11 mouse cellular contexts compared by ENCODE assay signal in genomic region chr9:67529600-67529999, GRCm38 (mm10). TPM values are rescaled to one million over a fixed set of nuclear protein-coding genes. Genes with fewer than 3 reads are reported as not detected.
DNase-seq lines count a peak whose midpoint lies in the region; ATAC-seq and TF ChIP-seq lines count a peak whose summit lies in the region.
"Had no signal": no experiment of that assay in that cellular context is flagged by ENCODE, and none has a peak within 500 bp of the region (broad histone marks: within the 10 kb centered on the region; RNA-seq: fewer than 3 reads in every experiment).

No protein-coding gene starts in this region.

- no peak for TF ChIP-seq POLR2A in thymus, adult 2 months (IDR thresholded peaks at IDR 0.05; ENCODE audit: control insufficient read depth, extremely low read depth, insufficient read depth, low read length, poor library complexity)

- H3K36me3 ChIP-seq in embryonic facial prominence, embryonic 12.5 days, result no peaks in the 10 kb centered on the region
- H3K36me3 ChIP-seq in embryonic facial prominence, embryonic 10.5 days (replicated peaks), result no peaks in the 10 kb centered on the region
- H3K36me3 ChIP-seq in lung, embryonic 14.5 days (ENCODE audit: insufficient read depth), result no peaks in the 10 kb centered on the region
- no peaks in the 10 kb centered on the region for H3K36me3 ChIP-seq in lung, postnatal 0 days (ENCODE audit: insufficient read depth, low read length)
- H3K36me3 ChIP-seq in heart, postnatal 0 days (replicated peaks; ENCODE audit: control insufficient read depth, insufficient read depth, low read length), result no peaks in the 10 kb centered on the region
- no peaks in the 10 kb centered on the region for H3K36me3 ChIP-seq in thymus, adult 2 months (ENCODE audit: control insufficient read depth, insufficient read depth, low read length)

- H3K9ac ChIP-seq in embryonic facial prominence, embryonic 12.5 days, result no peak overlapping the region
- H3K9ac ChIP-seq in lung, embryonic 14.5 days, result no peak overlapping the region
- no peak overlapping the region for H3K9ac ChIP-seq in lung, postnatal 0 days (replicated peaks; ENCODE audit: low read depth)
- H3K9ac ChIP-seq in heart, postnatal 0 days (replicated peaks; ENCODE audit: low read depth, low read length), result no peak overlapping the region; the same call in 1 of the 2 replicates

- H3K4me1 ChIP-seq in embryonic facial prominence, embryonic 12.5 days, result peaks cover 18% of the 10 kb centered on the region
- peaks cover 25% of the 10 kb centered on the region for H3K4me1 ChIP-seq in embryonic facial prominence, embryonic 10.5 days
- H3K4me1 ChIP-seq in lung, embryonic 14.5 days (ENCODE audit: insufficient read depth), result peaks cover 5% of the 10 kb centered on the region
- peaks cover 4% of the 10 kb centered on the region; the same call in 1 of the 2 replicates for H3K4me1 ChIP-seq in lung, postnatal 0 days (ENCODE audit: insufficient read depth, low read depth, low read length)
- H3K4me1 ChIP-seq in heart, postnatal 0 days (ENCODE audit: control insufficient read depth, insufficient read depth), result peaks cover 19% of the 10 kb centered on the region
- H3K4me1 ChIP-seq in thymus, adult 2 months (replicated peaks; ENCODE audit: control insufficient read depth, insufficient read depth, low read length), result no peaks in the 10 kb centered on the region

- H3K27me3 ChIP-seq in embryonic facial prominence, embryonic 12.5 days, result no peaks in the 10 kb centered on the region
- no peaks in the 10 kb centered on the region for H3K27me3 ChIP-seq in embryonic facial prominence, embryonic 10.5 days (replicated peaks; ENCODE audit: low read depth, poor library complexity, severe bottlenecking)
- H3K27me3 ChIP-seq in lung, embryonic 14.5 days (ENCODE audit: insufficient read depth, low read length), result no peaks in the 10 kb centered on the region
- H3K27me3 ChIP-seq in lung, postnatal 0 days (replicated peaks; ENCODE audit: insufficient read depth, low read length), result no peaks in the 10 kb centered on the region
- H3K27me3 ChIP-seq in heart, postnatal 0 days (ENCODE audit: control insufficient read depth, insufficient read depth, low read length), result no peaks in the 10 kb centered on the region
- no peaks in the 10 kb centered on the region for H3K27me3 ChIP-seq in thymus, adult 2 months (ENCODE audit: control insufficient read depth, insufficient read depth, low read length)

- DNase-seq in embryonic facial prominence, embryonic 10.5 days (ENCODE audit: low spot score), result no peak
- peak; percentile 15 for DNase-seq in lung, embryonic 14.5 days
- DNase-seq in lung, postnatal 0 days (ENCODE audit: low spot score), result no peak
- DNase-seq in heart, postnatal 0 days (ENCODE audit: low spot score), result peak; percentile 81
- DNase-seq in thymus, adult 2 months, result no peak
- DNase-seq in c-Kit-positive CD71-positive TER-119-positive erythroid progenitor cells, embryonic 14.5 days (ENCODE audit: low spot score), result no peak
- no peak for DNase-seq in layer of hippocampus, adult 9-10 months (ENCODE audit: low spot score)
- DNase-seq: cerebellum, adult 11-12 months; left cerebral cortex, postnatal 4 days had no signal

- H3K4me2 ChIP-seq in embryonic facial prominence, embryonic 12.5 days (replicated peaks), result no peak overlapping the region
- no peak overlapping the region for H3K4me2 ChIP-seq in lung, embryonic 14.5 days
- H3K4me2 ChIP-seq in lung, postnatal 0 days (replicated peaks; ENCODE audit: low read depth, low read length), result no peak overlapping the region
- H3K4me2 ChIP-seq in heart, postnatal 0 days (ENCODE audit: low read depth, low read length), result peak overlapping the region; percentile 28

- 0 out of 2 replicates have a peak overlapping the region, but pooled peaks have one; percentile 33 for H3K27ac ChIP-seq in embryonic facial prominence, embryonic 12.5 days
- H3K27ac ChIP-seq in embryonic facial prominence, embryonic 10.5 days (replicated peaks), result no peak overlapping the region
- H3K27ac ChIP-seq in lung, embryonic 14.5 days (ENCODE audit: low read depth), result no peak overlapping the region; the same call in 1 of the 2 replicates
- no peak overlapping the region for H3K27ac ChIP-seq in lung, postnatal 0 days (ENCODE audit: low read length)
- H3K27ac ChIP-seq in heart, postnatal 0 days (ENCODE audit: low read depth), result peak overlapping the region; percentile 90
- H3K27ac ChIP-seq in thymus, adult 2 months (ENCODE audit: control insufficient read depth, insufficient read depth, low read length), result no peak overlapping the region

- ATAC-seq in embryonic facial prominence, embryonic 12.5 days (ENCODE audit: insufficient number of reproducible peaks, insufficient read depth, low FRiP score, low TSS enrichment), result no peak
- ATAC-seq in lung, embryonic 14.5 days (ENCODE audit: insufficient read depth), result no peak
- no peak for ATAC-seq in lung, postnatal 0 days
- ATAC-seq in heart, postnatal 0 days (ENCODE audit: insufficient read depth, low read depth), result peak; percentile 76
- ATAC-seq: midbrain, embryonic 16.5 days had no signal

- no peak for TF ChIP-seq EP300 in lung, postnatal 0 days (IDR thresholded peaks at IDR 0.05)
- no peak for TF ChIP-seq EP300 in heart, postnatal 0 days (IDR thresholded peaks at IDR 0.05; ENCODE audit: low read depth)

- no peaks in the 10 kb centered on the region for H3K9me3 ChIP-seq in embryonic facial prominence, embryonic 12.5 days
- H3K9me3 ChIP-seq in embryonic facial prominence, embryonic 10.5 days, result no peaks in the 10 kb centered on the region
- H3K9me3 ChIP-seq in lung, embryonic 14.5 days (ENCODE audit: low read depth, low read length), result no peaks in the 10 kb centered on the region
- H3K9me3 ChIP-seq in lung, postnatal 0 days (ENCODE audit: low read length), result no peaks in the 10 kb centered on the region
- no peaks in the 10 kb centered on the region for H3K9me3 ChIP-seq in heart, postnatal 0 days (replicated peaks; ENCODE audit: control insufficient read depth, low read length)

- H3K4me3 ChIP-seq in embryonic facial prominence, embryonic 12.5 days, result no peak overlapping the region
- H3K4me3 ChIP-seq in embryonic facial prominence, embryonic 10.5 days, result no peak overlapping the region
- H3K4me3 ChIP-seq in lung, embryonic 14.5 days (ENCODE audit: low read depth, low read length), result no peak overlapping the region
- H3K4me3 ChIP-seq in lung, postnatal 0 days (ENCODE audit: low read depth, low read length), result no peak overlapping the region
- H3K4me3 ChIP-seq in heart, postnatal 0 days (ENCODE audit: low read depth, low read length), result no peak overlapping the region
- H3K4me3 ChIP-seq in thymus, adult 2 months (ENCODE audit: control insufficient read depth, insufficient read depth, low read length), result no peak overlapping the region

- TF ChIP-seq CTCF in lung, embryonic 14.5 days (IDR thresholded peaks at IDR 0.05; ENCODE audit: low read depth), result no peak
- no peak for TF ChIP-seq CTCF in lung, postnatal 0 days (IDR thresholded peaks at IDR 0.05)
- TF ChIP-seq CTCF in heart, postnatal 0 days (IDR thresholded peaks at IDR 0.05; ENCODE audit: low read depth), result no peak
- TF ChIP-seq CTCF in thymus, adult 2 months (IDR thresholded peaks at IDR 0.05; ENCODE audit: borderline replicate concordance, control insufficient read depth, extremely low read depth, insufficient read depth, low read length, poor library complexity), result no peak

- 67% methylated on average over 5 of the region's 5 CpGs for WGBS in embryonic facial prominence, embryonic 12.5 days
- WGBS in embryonic facial prominence, embryonic 10.5 days, result 73% methylated on average over 5 of the region's 5 CpGs
- 52% methylated on average over 5 of the region's 5 CpGs for WGBS in lung, embryonic 14.5 days
- WGBS in lung, postnatal 0 days, result 48% methylated on average over 5 of the region's 5 CpGs
- WGBS in heart, postnatal 0 days, result 32% methylated on average over 5 of the region's 5 CpGs
- WGBS in thymus, adult 2 months, result 84% methylated on average over 5 of the region's 5 CpGs

RNA-seq across cellular contexts. Expression of gene Tln2, which starts 29.9 kb away (rescaled TPM):
- polyA plus RNA-seq in embryonic facial prominence, embryonic 12.5 days (2016; fragmentation: Nextera tagmentation; extraction: Ambion mirVana), result 35.3 and 37.0 TPM in 2 replicates
- polyA plus RNA-seq in embryonic facial prominence, embryonic 10.5 days (2016; fragmentation: Nextera tagmentation; extraction: Ambion mirVana), result 36.2 and 40.7 TPM in 2 replicates
- 18.3 and 19.1 TPM in 2 replicates for polyA plus RNA-seq in lung, embryonic 14.5 days (2014; fragmentation: Nextera tagmentation; extraction: Ambion mirVana)
- polyA plus RNA-seq in lung, postnatal 0 days (2015; fragmentation: Nextera tagmentation; extraction: Ambion mirVana), result 9.9 and 11.5 TPM in 2 replicates
- total RNA-seq in heart, postnatal 0 days (2014; rRNA removed; ENCODE audit: low replicate concordance), result 92.4 and 92.6 TPM in 2 replicates
- 67.0 and 75.3 TPM in 2 replicates for polyA plus RNA-seq in heart, postnatal 0 days (2015; fragmentation: Nextera tagmentation; extraction: Ambion mirVana)
- polyA plus RNA-seq in thymus, adult 2 months (2012; rRNA removed), result 2.2 and 3.7 TPM in 2 replicates

Comparison
In these comparisons a context has a peak if more than half of its experiments do, and no peak if none do; other contexts are left out.
1. H3K27ac ChIP-seq: peak in embryonic facial prominence, embryonic 12.5 days (single experiment) and heart, postnatal 0 days (single experiment); none in embryonic facial prominence, embryonic 10.5 days (single experiment), lung, embryonic 14.5 days (single experiment), lung, postnatal 0 days (single experiment) and thymus, adult 2 months (single experiment).
2. DNase-seq: peak in lung, embryonic 14.5 days (single experiment) and heart, postnatal 0 days (single experiment); none in embryonic facial prominence, embryonic 10.5 days (single experiment), lung, postnatal 0 days (single experiment), thymus, adult 2 months (single experiment), c-Kit-positive CD71-positive TER-119-positive erythroid progenitor cells, embryonic 14.5 days (single experiment) and layer of hippocampus, adult 9-10 months (single experiment).